Mouse (Mus musculus) testis, adult 2 months (tissue): ENCODE results near the gene Kif22.

Source experiments
- CTCF ChIP-seq: fragments of 200-500 bp; IDR thresholded peaks from 2 replicates; pipeline ENCODE4 v1.5.1; 2012; ENCODE audit warnings: low read depth, mild to moderate bottlenecking, inconsistent platforms, low read length, moderate library complexity; ENCODE audit not compliant: control insufficient read depth, insufficient read depth, insufficient replicate concordance
- POLR2A ChIP-seq: fragments of 200-500 bp; IDR thresholded peaks from 2 replicates; pipeline ENCODE4 v1.6.1; 2012; ENCODE audit warnings: low read depth, mild to moderate bottlenecking, inconsistent platforms, low read length, moderate library complexity; ENCODE audit not compliant: control insufficient read depth

DNA sequence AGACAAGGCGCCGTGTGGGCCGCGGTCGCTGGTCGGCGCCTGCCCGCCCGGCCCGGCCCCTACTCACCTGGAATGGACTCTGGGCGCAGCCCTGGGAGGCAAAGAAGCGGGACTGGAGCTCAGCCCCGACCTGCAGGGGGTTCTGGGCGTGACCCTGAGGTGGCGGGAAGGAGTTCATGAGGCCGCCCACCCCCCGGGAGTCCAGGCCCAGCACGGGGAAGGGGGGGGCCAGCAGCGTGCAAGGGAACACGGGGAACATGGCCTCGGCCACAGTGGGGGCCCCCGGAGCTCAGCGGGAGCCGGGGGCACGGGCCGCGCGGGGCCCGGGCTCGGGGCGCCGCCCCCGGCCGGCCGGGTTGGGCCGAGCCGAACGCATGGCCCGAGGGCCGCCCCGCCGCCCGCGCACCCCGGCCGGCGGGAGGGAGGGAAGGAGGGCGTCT, 16.1 kb downstream of the Kif22 start:
- TF ChIP-seq POLR2A (peak; percentile 32), CTCF (no peak)
